Mouse (Mus musculus) lung, postnatal 36 days (tissue): Measurements from ENCODE around the gene Sytl3.
A peak's percentile ranks its signal among the peaks of the same experiment; 100 is the strongest.

ENCODE experiments used
- DNase-seq: peaks from one replicate; pipeline ENCODE4 v3.0.0; 2022; ENCODE audit warnings: mixed read lengths

The Sytl3 gene

DNA sequence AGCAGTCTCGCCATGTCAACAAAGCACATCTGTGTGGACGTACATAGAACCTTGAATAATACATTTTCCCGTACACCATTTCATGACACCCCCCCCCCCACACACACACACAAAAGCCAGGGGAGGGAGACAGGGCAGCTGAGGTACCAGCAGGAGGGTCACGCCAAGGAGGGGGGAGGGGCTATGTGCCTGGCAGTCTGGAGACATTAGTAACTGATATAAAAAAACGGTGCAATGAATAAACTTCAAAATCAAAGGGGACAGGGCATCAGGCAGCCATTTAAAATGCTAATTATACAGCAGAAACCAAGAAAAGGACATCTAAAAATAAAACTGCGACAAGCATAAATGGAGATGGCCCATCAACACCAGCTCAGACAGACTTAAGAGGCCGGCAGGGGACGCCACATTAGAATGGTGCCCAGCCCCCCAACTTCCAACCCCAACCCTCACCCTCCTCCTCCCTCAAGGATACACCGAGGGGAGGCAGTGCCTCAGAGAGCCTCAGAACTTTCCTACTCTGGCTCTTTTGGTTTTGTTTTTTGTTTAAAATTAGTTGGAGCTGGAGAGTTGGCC lies 100.9 kb downstream of the Sytl3 start:
- no peak for DNase-seq

GRCm38 (mm10) chr17:6763513-6764226 lies 104.8 kb downstream of the Sytl3 start:
- DNase-seq = no peak

GRCm38 (mm10) chr17:6764227-6764593 lies 105.3 kb downstream of the Sytl3 start:
- no peak for DNase-seq

GRCm38 (mm10) chr17:6764730-6765129 lies 105.8 kb downstream of the Sytl3 start:
- peak; percentile 51 for DNase-seq

GRCm38 (mm10) chr17:6765886-6766285 lies 107.0 kb downstream of the Sytl3 start:
- peak; percentile 41 for DNase-seq

DNA sequence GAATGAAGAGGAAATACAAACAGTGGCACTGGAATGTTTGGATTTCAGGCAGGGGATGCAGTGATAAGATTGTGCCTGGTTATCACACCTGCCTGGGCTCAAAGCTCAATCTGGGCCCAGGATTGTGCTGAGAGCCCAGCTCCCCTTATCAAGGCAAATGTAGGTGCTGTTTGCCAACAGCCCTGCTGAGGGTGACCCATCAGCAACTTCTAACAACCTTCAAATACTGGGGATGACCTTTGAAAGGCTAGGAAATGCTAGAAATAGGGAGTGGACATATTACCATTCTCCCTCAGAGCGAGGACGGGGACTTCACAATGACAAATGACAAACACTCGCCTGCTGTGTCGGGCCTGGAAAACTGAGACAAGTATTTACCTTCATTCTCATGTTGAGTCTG lies 107.9 kb downstream of the Sytl3 start:
- DNase-seq = no peak

DNA sequence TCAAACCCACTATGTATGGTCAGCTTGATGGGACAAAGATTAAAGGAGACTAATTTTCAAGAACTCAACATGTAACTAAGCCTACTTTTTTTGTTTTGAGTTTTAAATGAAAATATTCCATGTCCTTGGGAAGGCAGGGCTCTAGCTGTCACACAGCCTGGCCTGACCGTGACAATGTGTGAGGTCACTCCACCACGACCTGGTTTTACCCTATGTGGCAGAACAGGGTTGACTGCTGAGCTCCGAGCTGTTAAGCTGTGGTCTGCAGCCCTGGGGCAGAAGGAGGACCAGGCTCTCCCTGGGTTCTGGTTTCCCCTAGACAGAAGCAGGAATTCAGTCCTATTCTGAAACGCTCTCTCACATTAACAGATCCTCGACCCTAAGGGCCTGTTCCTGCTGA lies 108.9 kb downstream of the Sytl3 start:
- no peak for DNase-seq

DNA sequence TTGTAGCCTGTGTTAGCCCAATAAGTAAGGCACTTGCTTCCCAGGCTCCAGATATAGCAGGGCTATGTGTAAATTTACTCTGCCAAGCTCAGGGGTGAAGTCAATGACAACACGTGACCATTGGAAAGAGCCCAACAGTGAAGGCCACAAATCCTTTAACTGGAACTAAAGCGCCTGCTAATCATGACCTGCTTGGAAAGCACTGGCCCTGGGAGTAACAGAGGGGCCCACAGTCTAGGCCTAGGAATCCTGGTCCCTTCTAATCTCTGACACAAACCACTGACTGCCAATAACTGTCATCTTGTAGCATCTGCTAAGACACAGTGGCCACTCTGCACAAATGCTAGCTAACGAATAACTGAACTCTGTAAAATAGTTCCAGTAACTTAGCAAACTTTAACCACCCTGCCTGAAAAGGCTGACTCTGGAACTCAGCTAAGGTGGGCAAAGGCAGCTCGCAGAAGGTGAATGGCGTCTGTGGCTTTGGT lies 109.5 kb downstream of the Sytl3 start:
- DNase-seq = peak; percentile 51

DNA sequence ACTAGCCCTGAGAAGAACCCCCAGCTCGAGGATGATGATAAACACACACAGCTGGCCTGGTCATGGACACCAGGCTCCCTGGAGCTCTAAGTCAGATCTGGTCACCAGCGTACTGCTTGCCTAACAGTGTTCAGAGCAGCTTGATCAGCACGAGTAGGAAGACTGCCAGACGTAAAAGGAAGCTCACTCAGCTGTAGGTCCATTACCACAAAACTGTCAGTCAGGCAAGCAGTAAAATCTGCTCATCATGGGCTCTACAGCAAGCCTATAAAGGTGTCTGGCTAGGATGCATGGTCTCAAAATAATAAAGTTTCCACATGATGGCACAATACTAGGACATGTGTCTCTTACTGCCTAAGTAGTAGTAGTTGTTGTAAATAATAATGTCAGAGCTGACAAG lies 110.7 kb downstream of the Sytl3 start:
- DNase-seq = peak; percentile 32

DNA sequence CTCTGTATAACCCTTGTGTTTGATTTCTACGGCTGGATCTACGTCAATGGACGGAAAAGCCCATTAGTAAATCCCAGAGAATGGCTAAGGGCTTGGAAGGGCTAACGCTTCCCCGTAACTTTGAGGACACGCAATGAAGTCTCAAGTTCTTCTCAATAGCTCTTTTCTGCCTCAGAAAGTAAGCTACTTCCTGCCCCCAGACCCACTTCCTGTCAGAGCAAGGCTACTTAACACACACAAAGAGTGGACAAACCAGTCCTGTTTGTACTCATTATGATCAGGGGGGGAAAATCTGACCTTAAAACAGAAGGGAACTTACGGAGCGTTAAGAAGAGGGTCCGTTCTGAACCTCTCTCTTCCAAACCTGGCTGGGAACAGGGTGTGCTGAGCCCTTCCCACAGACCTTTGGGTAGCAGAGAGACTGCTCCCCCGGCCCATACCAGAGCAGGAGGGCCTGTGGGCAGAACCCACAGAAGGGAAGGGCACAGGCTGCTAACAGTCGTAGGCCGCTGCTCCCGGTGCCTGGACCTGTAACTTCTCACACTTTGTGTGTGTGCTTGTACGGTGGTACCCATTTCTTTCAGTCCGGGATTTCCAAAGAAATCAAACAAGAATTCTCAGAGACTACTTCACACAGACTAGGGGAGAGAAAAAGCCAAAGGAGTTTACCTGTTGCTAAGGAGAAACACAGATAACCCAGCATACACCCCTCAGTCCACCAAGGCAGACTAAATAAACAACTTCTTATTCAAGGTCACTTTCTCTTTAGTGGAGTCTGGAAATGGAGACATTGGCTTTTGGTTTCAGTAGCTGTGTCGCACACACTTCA lies 113.0 kb downstream of the Sytl3 start:
- DNase-seq = peak; percentile 35

DNA sequence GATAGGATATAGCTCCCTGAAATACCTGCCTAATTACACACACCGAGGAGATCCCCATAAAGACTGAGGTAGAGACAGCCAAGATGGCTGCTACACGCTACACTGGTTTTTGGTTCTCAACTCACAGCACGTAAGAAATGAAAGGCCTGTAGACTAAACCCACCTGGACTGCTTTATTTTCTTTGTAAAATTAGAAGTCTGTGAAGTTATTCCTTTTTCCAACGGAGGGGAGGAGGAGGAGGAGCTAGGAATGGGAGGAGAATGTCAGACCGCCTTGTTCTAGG lies 113.5 kb downstream of the Sytl3 start:
- no peak for DNase-seq

GRCm38 (mm10) chr17:6773249-6773966 lies 114.5 kb downstream of the Sytl3 start:
- DNase-seq = no peak

GRCm38 (mm10) chr17:6775221-6775620 lies 116.3 kb downstream of the Sytl3 start:
- peak; percentile 26 for DNase-seq

- DNase-seq = no peak
Measured at GRCm38 (mm10) chr17:6775671-6776070, 116.8 kb downstream of the Sytl3 start.

- no peak for DNase-seq
Measured at GRCm38 (mm10) chr17:6776123-6776522, 117.2 kb downstream of the Sytl3 start.

DNA sequence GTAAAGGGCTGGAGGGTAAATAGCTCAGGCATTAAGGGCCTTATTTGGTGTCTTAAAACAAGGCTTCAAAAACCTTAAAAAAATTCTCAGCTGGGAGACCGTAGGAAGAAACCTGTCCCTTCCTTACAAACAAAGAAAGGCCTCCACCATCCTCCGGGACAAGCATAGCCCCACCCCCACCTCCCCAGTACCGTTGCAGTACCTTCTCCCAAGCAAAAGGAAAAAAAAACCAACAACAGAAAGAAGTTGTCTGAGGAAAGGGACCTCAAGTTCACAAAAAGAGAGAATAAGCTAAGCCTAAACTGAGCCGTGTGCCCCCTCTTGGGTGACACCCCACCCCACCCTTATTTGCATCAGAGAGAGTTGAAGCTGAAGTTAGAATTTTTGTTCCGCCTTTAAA lies 117.7 kb downstream of the Sytl3 start:
- DNase-seq = no peak

- DNase-seq = no peak
Measured at GRCm38 (mm10) chr17:6777061-6777460, 118.2 kb downstream of the Sytl3 start.

- no peak for DNase-seq
Measured at GRCm38 (mm10) chr17:6777629-6778331, 118.9 kb downstream of the Sytl3 start.

GRCm38 (mm10) chr17:6778332-6778683 lies 119.4 kb downstream of the Sytl3 start:
- DNase-seq = peak; percentile 81

GRCm38 (mm10) chr17:6778771-6779509 lies 120.0 kb downstream of the Sytl3 start:
- DNase-seq = peak; percentile 63

- peak; percentile 43 for DNase-seq
Measured at GRCm38 (mm10) chr17:6779632-6780031, 120.7 kb downstream of the Sytl3 start.

DNA sequence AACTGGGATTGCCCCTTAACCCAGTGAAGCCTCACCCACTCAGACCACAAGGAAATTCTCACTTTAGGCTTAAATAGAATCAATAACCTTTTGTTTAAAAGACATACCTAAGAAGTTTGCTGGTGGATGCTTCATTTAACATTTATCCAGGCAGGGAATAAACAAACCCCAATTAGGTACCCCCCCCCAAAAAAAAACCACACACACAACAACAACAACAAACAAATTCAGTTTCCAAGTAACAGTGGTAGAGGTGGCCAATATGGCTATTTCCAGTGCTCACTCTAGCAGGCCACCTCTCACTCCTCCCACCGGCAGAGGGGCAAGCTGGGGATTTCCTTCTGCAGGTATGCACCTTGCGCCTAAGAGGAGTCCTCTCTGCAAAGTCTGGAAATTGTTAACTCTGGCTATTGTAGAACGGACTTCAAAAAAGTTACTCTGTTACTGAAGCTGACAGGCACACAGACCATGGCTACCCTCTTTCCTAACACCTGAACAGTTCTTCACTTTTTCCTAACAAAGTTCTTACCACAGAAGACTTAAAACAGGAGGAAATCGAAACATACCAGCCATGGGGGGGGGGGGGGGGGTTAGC lies 121.7 kb downstream of the Sytl3 start:
- no peak for DNase-seq
